Mouse (Mus musculus): ENCODE measurements around the gene Inhbb.

Gene Inhbb

GRCm38 (mm10) chr1:119424141-119424860, 2.3 kb upstream of the Inhbb start:
- TF ChIP-seq GATA4 (IDR thresholded peaks at IDR 0.05; ENCODE audit: insufficient replicate concordance, low read length) = no peak

DNA sequence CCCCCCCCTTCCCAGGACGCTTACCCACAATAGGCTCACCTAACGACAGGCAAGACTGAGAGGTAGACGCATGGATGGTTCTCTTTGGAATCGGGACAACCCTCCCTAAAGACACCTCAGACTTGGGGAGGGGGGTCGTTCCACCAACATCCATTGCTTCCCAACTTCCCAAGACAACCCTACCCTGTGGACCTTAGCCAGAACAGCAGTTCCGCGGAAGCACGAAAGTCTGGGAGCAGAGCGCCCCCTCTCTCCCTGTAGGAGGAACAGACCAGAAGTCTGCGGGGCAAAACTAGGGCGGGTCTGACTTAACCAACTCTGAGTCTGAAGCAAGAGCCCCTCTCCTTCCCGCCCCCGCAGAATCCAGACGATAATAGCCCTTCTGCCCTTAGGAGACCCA, 1.5 kb upstream of the Inhbb start:
- no peak for TF ChIP-seq GATA4 (IDR thresholded peaks at IDR 0.05; ENCODE audit: insufficient replicate concordance, low read length)

DNA sequence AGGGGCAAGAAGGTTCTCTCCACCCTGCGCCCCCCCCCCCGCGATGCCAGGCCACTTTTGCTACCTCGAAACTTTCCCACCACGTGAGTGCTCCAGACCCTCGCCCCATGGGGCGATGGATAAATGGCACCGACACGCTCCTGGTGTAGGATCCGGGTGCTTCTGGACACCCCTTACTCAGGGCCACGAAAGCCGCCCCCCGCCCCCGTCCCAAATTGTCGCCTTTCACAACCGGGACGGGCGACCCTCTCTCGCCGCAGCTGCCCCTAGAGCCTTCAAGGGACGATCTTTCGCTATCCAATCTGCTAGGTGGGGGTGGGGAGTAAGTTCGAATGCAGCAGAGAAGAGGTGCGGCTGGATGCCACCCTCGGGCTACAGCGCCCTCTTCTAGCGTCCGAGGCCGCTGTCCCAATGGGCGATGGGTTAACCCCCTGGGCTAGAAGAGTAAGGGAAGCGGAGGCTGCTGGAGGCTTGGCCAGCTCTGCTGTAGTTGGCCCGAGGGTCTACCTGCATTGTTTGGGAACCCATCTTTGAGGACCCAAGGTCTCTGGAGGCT, 490 bp upstream of the Inhbb start:
- no peak for TF ChIP-seq GATA4 (IDR thresholded peaks at IDR 0.05; ENCODE audit: insufficient replicate concordance, low read length)

DNA sequence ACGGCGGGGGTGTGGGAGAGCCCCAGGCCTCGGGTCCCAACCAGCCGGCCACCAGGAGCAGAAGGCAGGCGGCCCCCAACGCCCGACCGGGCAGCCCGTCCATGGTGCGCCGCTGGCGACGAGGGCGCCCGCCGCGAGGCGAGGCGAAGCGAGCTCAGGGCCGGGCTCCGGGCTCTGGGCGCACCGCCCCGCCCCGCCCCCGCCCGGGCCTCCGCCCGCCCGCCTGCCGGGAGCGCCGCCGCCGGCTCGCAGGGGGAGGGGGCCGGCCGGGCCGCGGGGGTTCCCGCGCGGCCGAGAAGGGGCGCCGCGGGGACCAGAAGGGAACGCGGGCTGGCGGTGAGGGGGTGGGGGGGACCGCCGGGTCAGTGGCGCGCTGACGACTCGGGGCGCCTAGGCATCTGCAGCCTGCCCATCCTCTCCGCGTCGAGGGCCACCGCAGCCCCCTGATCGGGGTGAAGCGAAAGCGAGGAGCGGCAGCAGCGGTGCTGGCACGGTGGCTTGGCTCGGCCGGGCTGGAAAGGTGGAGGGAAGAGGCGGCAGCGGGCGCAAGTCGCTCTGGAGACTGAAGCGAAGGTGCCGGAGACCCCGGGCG, 968 bp downstream of the Inhbb start:
- TF ChIP-seq GATA4 (IDR thresholded peaks at IDR 0.05; ENCODE audit: insufficient replicate concordance, low read length) = no peak

GRCm38 (mm10) chr1:119420189-119420983, 1.7 kb downstream of the Inhbb start:
- no peak for TF ChIP-seq GATA4 (IDR thresholded peaks at IDR 0.05; ENCODE audit: insufficient replicate concordance, low read length)

- no peak for TF ChIP-seq GATA4 (IDR thresholded peaks at IDR 0.05; ENCODE audit: insufficient replicate concordance, low read length)
Observed at GRCm38 (mm10) chr1:119419151-119420105, 2.6 kb downstream of the Inhbb start.

DNA sequence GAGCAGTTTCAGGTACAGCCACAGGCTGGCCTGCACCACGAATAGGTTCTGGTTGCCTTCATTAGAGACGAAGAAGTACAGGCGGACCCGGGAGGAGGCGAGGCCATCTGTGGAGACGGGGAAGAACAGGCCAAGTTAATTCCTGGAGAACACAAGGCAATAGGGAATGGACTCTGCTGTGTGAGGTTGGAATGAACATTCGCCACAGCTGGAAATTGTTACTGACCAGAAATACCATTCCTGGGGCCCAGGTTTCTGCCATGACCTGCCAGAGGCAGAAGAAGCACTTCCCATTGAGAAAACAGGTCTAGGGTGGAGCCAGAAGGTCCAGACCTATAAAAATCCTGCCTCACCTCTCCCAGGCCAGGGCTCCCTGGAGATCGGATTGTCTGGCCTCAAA, 4.1 kb downstream of the Inhbb start:
- TF ChIP-seq GATA4 (IDR thresholded peaks at IDR 0.05; ENCODE audit: insufficient replicate concordance, low read length) = no peak

- TF ChIP-seq GATA4 (IDR thresholded peaks at IDR 0.05; ENCODE audit: insufficient replicate concordance, low read length) = no peak
Observed at GRCm38 (mm10) chr1:119417542-119417941, 4.5 kb downstream of the Inhbb start.

DNA sequence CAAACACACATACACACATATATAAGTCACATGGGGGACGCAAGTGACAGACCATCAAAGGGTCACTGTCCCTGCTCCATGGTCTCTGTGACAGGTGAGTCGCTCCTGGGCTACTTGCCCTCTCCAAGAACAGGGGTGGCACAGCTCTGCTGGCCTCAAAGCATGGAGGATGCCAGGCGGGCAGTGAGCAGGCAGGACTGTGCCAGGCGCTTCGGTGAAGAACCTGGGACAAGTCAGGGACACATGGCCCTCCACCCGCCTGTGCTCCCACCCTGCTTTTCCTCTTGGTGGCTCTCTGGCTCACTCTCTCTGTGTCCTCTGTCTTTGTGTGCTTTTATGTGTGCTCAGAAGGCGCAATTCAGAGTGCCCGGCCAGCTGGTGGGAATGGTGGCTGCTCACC, 5.4 kb downstream of the Inhbb start:
- no peak for TF ChIP-seq GATA4 (IDR thresholded peaks at IDR 0.05; ENCODE audit: insufficient replicate concordance, low read length)

DNA sequence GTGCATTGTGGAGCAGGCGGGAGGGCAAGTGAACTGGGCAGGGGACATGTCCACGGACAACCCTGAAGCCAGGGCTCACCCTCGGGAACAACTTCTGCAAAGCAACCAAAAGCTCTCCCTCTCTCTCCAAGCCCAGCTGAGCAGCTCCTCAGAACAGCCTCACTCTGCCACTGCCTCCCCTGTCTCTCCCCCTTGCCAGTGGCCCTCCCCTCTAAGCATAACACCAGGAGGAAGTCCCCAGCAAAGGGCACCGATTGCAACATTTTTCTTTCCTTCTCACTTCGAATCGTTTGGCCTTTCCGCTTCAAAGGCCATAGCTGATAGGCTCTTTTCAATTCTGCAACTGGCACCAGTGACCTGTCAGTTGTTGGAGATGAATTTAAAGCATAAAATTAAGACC, 5.9 kb downstream of the Inhbb start:
- no peak for TF ChIP-seq GATA4 (IDR thresholded peaks at IDR 0.05; ENCODE audit: insufficient replicate concordance, low read length)

DNA sequence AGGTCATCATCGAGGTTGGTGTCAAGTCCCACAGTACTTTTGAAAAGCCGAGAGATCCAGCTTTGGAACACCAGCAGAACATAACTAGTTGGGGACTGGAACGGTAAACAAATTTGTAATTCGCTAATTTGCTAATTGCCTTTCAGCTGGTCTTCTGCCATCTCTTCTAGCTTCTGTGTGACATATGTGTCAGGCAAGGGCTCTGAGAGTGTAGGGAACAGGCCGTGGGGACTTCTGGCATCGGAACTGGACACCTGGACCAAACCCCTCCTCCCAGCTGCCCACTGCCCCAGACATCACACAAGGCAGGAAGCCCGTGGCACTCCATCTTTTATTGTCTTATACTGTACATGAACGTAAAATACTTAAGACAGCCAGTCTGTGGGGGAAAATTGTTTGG, 6.9 kb downstream of the Inhbb start:
- no peak for TF ChIP-seq GATA4 (IDR thresholded peaks at IDR 0.05; ENCODE audit: insufficient replicate concordance, low read length)

DNA sequence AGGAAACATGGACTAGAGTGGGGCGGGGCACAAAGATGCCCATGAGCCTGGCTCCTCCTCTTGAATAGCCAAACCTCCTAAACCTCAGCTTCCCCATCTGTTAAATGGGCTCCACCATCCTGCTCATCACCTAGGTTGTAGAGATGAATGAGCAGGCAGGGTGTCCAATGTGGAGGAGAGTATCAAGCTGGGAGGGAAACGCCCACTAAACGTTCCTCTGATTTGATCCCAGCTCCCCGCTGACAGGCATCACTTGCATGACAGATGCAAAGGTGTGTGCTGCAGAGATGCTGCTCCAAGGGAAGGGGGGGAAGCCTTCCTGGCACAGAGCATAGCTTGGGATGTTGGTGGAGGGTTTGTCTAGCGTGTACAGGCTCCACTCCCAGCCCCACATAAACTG, 11.4 kb downstream of the Inhbb start:
- no peak for TF ChIP-seq GATA4 (IDR thresholded peaks at IDR 0.05; ENCODE audit: insufficient replicate concordance, low read length)

DNA sequence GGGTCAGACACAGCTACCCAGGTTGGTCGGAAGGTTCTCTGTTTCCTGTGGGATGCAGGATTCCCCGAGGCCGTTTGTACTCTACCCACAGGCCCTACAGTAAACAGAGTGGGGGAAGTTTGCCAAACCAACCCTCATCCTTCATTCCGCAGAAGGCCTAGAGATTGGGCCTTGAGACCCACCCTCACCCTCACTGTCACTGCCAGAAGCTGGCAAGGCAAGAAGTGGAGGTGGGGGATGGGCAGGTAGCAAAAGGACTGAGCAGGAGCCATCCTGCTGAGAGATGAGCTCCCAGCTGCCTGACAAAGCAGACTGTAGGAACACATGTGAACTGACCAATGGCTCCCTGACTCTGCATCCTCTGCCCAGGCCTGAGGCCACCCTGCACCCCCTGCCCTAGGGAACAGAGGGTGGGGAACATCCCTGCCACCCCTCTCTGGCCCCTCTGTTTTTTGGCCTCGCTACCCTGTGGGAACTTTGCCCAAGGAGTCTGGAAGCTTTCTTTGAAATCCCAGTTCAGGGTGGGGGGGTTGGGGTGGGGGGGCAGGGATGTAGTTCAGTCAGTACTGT, 12.4 kb downstream of the Inhbb start:
- no peak for TF ChIP-seq GATA4 (IDR thresholded peaks at IDR 0.05; ENCODE audit: insufficient replicate concordance, low read length)

DNA sequence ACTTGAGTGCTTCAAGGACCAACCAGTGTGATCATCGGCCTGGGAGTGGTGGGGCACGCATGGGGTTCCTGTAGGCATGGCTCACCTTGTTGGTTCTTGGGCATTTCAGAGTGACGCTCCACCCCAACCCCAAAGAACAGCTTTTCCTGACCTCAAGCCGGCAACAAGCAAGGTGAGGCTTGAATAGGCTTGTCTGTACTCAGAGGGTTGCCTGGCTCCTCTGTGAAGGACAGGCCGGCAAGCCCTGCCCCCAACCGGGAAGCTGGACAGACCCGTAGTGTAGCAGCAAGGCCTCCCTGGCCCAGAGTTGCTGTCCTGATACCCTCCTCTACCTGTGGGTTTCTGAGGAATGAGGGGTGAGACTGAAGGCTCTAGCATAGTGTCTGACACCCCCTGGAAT, 12.9 kb downstream of the Inhbb start:
- TF ChIP-seq GATA4 (IDR thresholded peaks at IDR 0.05; ENCODE audit: insufficient replicate concordance, low read length) = no peak
